ENCODE assay signal across 8 mouse cellular contexts in genomic region chr16:22438441-22439373, GRCm38 (mm10). TPM values are rescaled to one million over a fixed set of nuclear protein-coding genes. Genes with fewer than 3 reads are reported as not detected.
DNase-seq lines count a peak whose midpoint lies in the region; ATAC-seq and TF ChIP-seq lines count a peak whose summit lies in the region.

No protein-coding gene starts in this region.

- H3K9ac ChIP-seq in forebrain, embryonic 14.5 days (ENCODE audit: low read length): peak overlapping the region; percentile 66

- H3K36me3 ChIP-seq in G1E (replicated peaks): peaks cover 17% of the 10 kb centered on the region
- no peaks in the 10 kb centered on the region for H3K36me3 ChIP-seq in forebrain, embryonic 14.5 days (ENCODE audit: control insufficient read depth, insufficient read depth, low read length)

- H3K27ac ChIP-seq in forebrain, embryonic 14.5 days (ENCODE audit: low read depth, low read length): peak overlapping the region; percentile 39; the same call in 1 of the 2 replicates
- H3K27ac ChIP-seq in layer of hippocampus, adult 2 months: peak overlapping the region; percentile 93

- DNase-seq in G1E (ENCODE audit: low spot score): peak; percentile 67
- peak; percentile 98 for DNase-seq in brain, embryonic 14.5 days (ENCODE audit: low read depth)
- peak; percentile 96 for DNase-seq in forebrain, embryonic 14.5 days (ENCODE audit: low spot score)
- peak; percentile 56 to 75 for DNase-seq in heart, postnatal 14 days
- DNase-seq in layer of hippocampus, adult 2 months (ENCODE audit: low spot score in 2 of 2): peak; percentile 69
- peak; percentile 56 for DNase-seq in lung, adult 2 months
- peak; percentile 22 for DNase-seq in ovary, postnatal 10 days (ENCODE audit: low spot score)
- peak; percentile 68 to 76 for DNase-seq in thymus, postnatal 36 days

- H3K4me2 ChIP-seq in forebrain, embryonic 14.5 days (ENCODE audit: low read length): peak overlapping the region; percentile 99

- H3K9me3 ChIP-seq in G1E (replicated peaks): no peaks in the 10 kb centered on the region
- no peaks in the 10 kb centered on the region for H3K9me3 ChIP-seq in forebrain, embryonic 14.5 days (replicated peaks; ENCODE audit: control insufficient read depth, low read length)

- H3K27me3 ChIP-seq in G1E (ENCODE audit: insufficient read depth, low read length): no peaks in the 10 kb centered on the region
- peaks cover 50% of the 10 kb centered on the region for H3K27me3 ChIP-seq in forebrain, embryonic 14.5 days (replicated peaks; ENCODE audit: control insufficient read depth, insufficient read depth, low read length)

- H3K4me3 ChIP-seq in G1E (ENCODE audit: low read depth, low read length): peak overlapping the region; percentile 83
- peak overlapping the region; percentile 67 for H3K4me3 ChIP-seq in forebrain, embryonic 14.5 days (ENCODE audit: low read depth, low read length)
- H3K4me3 ChIP-seq in layer of hippocampus, adult 2 months: peak overlapping the region; percentile 74
- H3K4me3 ChIP-seq in lung, adult 2 months (replicated peaks; ENCODE audit: extremely low read depth, low read depth, low read length): peak overlapping the region; percentile 69

- TF ChIP-seq CTCF in G1E (IDR thresholded peaks at IDR 0.05; ENCODE audit: low read depth, low read length): no peak
- no peak for TF ChIP-seq CTCF in brain, embryonic 14.5 days (IDR thresholded peaks at IDR 0.05; ENCODE audit: borderline replicate concordance, extremely low read depth, insufficient read depth, insufficient read length)
- TF ChIP-seq CTCF in layer of hippocampus, adult 2 months (conservative IDR thresholded peaks at IDR 0.05): no peak
- TF ChIP-seq CTCF in lung, adult 2 months (IDR thresholded peaks at IDR 0.05; ENCODE audit: insufficient read depth, low read length): no peak

- intact Hi-C loops in heart, postnatal 14 days (cut with DNase I): no loop called here

- no peak for ATAC-seq in G1E (ENCODE audit: extremely low read depth, insufficient number of reproducible peaks, low FRiP score, poor library complexity, severe bottlenecking)
- peak; percentile 53 for ATAC-seq in forebrain, embryonic 14.5 days

- WGBS in forebrain, embryonic 14.5 days: under 1% methylated on average over 59 of the region's 59 CpGs
- 1% methylated on average over 59 of the region's 59 CpGs for WGBS in lung, adult 2 months

- peaks cover 28% of the 10 kb centered on the region for H3K4me1 ChIP-seq in G1E (ENCODE audit: insufficient read depth, low read depth, low read length)
- H3K4me1 ChIP-seq in forebrain, embryonic 14.5 days (ENCODE audit: control insufficient read depth, insufficient read depth, low read length): peaks cover 23% of the 10 kb centered on the region
- H3K4me1 ChIP-seq in lung, adult 2 months (ENCODE audit: control insufficient read depth, insufficient read depth, low read length): no peaks in the 10 kb centered on the region

- no peak for TF ChIP-seq POLR2A in brain, embryonic 14.5 days (IDR thresholded peaks at IDR 0.05; ENCODE audit: borderline replicate concordance, extremely low read depth, insufficient read depth, insufficient read length, poor library complexity, severe bottlenecking)
- TF ChIP-seq POLR2A in lung, adult 2 months (IDR thresholded peaks at IDR 0.05; ENCODE audit: borderline replicate concordance, extremely low read depth, low read depth, low read length): 0 out of 2 replicates have a peak, but pooled peaks have one; percentile 6

RNA-seq across cellular contexts. Expression of gene Etv5, which starts 0.8 kb away (rescaled TPM):
- total RNA-seq in G1E (2014; fragmentation: Nextera tagmentation) (15.6 and 31.6 TPM in 2 replicates), G1E (2017) (15.2 and 18.0 TPM in 2 replicates)
- 84.7 and 97.9 TPM in 2 replicates for polyA plus RNA-seq in G1E (2012)
- polyA plus RNA-seq in brain, embryonic 14.5 days (2012; rRNA removed): 19.1 and 20.6 TPM in 2 replicates
- 17.8 and 20.7 TPM in 2 replicates for polyA plus RNA-seq in forebrain, embryonic 14.5 days (2014; fragmentation: Nextera tagmentation; extraction: Ambion mirVana)
- 10 to 100 TPM in 1 of 2 experiments, 1 to 10 TPM in 1; 7.6 to 10.1 TPM for total RNA-seq in heart, postnatal 14 days (2021)
- total RNA-seq in layer of hippocampus, adult 2 months (2021): 10 to 100 TPM; 44.8 to 45.4 TPM
- 88.0 and 92.8 TPM in 2 replicates for polyA plus RNA-seq in lung, adult 2 months (2012; rRNA removed)

Comparison
In these comparisons a context has a peak if more than half of its experiments do, and no peak if none do; other contexts are left out.
1. DNase-seq: peak in every context shown above with its lines; median percentile 98 in brain, embryonic 14.5 days; 96 in forebrain, embryonic 14.5 days; 72 in thymus, postnatal 36 days; 69 in layer of hippocampus, adult 2 months; 67 in G1E; 66 in heart, postnatal 14 days; 56 in lung, adult 2 months; 22 in ovary, postnatal 10 days.